Mouse (Mus musculus) erythroid progenitor cell, adult 5-6 weeks (primary cell): Measurements from ENCODE around the gene Plekha6. TPM values are rescaled to one million over a fixed set of nuclear protein-coding genes. Genes with fewer than 3 reads are reported as not detected.
"Not testable (repeated sequence)": the region's sequence is repeated elsewhere in the genome, so short reads cannot be mapped to it uniquely, and the experiment has no call there.

Source experiments
- ATAC-seq: replicated peaks from 2 replicates; pipeline ENCODE4 v1.8.0; 2016; ENCODE audit warnings: moderate number of reproducible peaks, mild to moderate bottlenecking, moderate TSS enrichment, inconsistent platforms; ENCODE audit not compliant: poor library complexity, low FRiP score, severe bottlenecking
- total RNA-seq, 2 experiments: library from RNA; stranded (forward) in 1 of 2; stranded (reverse) in 1 of 2; fragments of 150-400 nt in 1 of 2; fragments of 186-747, 209-891 nt in 1 of 2; gene quantifications; 2 replicates each; pipeline versions ENCODE4 v1.2.3 to v1.2.4; 2015 to 2017; ENCODE audit warnings: low replicate concordance in 2 of 2

Plekha6 gene
- total RNA-seq, 2 experiments from 2014 or later: not detected

DNA sequence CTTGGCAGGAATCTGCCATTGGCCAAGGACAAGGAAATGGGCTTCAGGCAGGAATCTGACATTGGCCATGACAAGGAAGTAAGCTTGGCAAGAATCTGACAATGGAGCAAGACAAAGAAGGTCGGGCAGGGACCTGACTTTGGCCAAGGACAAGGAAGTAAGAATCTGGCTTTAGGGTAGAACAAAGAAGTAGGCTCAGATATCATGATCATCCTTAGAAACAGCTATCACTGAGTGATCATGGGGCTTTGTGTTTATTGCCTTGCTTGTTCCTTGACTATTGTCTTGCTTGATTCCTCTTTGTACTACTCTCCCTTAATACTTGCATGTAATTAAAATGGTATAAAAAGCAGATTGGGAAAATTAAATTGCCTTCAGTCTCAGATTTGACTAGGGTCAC is 176.4 kb downstream of the Plekha6 start:
- ATAC-seq: not testable (repeated sequence)

DNA sequence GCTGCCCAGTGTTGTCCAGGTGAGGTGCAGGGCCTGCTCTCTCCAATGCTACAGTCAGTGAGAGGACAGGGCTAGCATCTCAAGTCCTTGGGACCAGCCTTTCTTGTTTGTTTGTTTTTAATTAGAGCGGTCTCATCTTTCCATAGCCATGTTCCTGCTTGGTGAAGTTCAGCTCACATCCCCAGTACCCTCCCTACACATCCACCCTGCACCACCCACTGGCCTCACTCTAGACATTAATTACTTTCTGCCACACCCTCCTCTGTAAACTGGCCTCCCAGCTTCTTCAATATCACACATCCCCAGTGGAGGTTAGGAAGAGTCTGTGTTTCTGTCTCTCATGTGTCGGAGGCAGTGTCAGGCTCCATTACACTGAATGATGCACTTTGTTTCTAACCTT is 180.3 kb downstream of the Plekha6 start:
- ATAC-seq: no peak

DNA sequence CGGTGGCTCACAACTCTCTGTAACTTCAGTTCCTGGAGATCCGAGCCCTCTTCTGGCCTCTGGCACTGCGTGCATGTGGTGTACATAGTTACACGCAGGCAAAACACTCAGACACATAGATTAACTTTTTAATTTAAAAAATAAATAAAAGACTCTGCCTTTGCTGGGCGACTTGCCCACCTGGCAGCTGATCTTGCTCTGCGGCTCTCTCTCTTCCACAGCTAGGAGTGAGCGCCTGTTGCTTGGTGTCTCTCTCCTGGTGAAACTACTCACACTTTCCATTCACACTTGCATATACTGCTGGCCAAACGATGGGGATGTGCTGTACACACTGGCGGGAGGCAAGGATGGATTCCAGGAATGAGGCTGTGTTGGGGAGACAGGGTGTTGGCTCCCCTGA is 182.5 kb downstream of the Plekha6 start:
- no peak for ATAC-seq

DNA sequence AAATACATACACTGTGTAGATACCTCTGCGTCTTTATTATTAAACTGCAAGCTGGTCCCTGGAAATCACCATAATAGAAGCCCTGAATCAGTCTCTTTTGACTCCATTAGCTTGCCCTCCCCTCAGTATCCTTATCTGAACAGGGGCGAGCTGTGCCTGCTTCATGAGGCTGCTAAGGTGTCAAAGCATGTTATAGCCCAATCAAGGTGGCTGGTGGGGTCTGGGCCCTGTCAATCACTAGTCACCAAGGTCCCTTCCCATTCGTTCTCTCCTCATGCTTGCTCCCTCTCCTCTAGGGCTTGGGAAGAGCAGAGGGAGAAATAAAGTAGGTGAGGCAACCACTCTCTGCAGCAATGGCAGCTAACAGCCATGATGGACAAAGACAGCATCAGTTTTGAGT is 183.2 kb downstream of the Plekha6 start:
- ATAC-seq: no peak

DNA sequence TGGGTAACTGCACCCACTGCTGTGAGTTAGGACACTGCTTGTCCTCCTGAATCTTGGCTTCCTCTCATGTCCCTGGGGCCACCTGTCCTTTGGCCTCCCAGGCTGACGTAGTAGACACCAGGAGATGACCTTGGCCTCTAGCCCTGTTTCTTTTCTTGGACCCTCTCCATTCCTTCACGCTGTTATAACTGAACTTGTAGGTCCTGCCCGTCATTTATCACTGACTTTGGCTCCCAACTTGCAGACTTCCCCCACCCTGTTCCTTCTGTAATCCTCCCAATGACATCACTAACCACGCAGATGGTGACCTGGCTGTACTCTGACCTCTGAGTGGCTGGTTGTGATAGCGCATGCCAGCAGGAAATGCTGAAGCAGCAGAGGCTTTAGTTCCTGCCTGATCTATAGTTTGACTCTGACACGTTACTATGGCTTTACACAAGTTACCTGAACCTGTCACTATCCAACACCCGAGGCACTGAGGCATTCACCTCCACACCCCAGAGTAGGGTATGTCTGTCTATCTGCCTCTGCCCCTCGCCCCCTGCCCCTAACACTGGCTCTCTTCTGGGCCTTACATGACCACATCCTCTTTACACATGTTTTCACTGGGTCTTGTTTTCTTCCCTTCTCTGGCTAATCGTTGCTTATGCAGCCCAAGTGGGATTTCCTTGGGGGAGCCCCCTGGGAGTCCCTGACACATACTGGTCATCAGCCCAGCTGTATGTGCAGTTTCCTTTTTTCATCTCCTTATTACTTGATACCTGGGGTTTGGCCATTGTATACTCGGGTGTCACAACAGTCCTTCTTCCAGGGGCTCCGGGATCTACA is 183.9 kb downstream of the Plekha6 start:
- ATAC-seq: no peak

DNA sequence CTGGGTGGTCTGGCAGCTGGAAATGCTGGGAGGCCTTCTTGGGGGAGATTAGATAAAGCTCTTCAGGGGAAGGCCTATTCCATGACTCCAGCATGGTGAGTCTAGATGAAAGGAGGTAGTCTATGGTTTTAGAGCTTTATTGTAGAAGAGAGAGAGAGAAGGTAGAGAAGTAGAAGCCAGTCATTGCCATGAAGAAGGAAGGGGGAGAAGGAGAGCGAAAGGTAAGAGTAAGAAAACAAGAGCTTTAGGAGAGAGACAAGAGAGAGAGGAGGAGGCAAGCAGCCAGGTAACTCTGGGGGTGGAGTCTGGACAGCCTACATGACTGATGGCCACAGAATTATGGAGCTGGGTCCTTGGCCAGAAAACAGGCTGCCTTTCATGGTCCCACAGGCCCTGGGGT is 186.2 kb downstream of the Plekha6 start, which contains the start of gene Ren1:
TSS of gene Ren1 (plus strand) at position 301 of the 400 bp plus-strand sequence.
- ATAC-seq: no peak

DNA sequence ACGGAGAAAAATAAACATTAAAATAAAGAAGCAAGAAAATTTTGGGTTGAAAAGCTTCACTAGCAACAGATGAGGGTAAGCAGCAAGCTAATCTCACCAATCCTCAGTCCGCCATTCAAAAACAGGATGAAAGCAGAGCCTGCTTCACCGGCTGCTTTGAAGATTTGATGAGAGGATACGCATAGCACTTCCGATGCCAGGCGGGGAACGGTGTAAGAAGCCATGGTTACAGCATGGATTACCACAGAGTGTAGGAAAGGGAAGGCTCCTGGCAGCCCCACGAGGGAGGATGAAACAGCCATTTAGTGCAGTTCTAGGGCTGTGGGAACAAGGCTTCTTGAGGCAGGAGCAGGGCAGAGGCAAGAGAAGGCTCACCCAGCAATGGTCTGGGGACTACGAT is 187.8 kb downstream of the Plekha6 start:
- ATAC-seq: no peak

Other genes starting within 250 kb of the Plekha6 start
- 92.3 and 118 TPM in 2 replicates for gene Mdm4, start 133.6 kb upstream of the Plekha6 start, total RNA-seq (2015; ENCODE audit: low replicate concordance)
- gene Mdm4, start 133.6 kb upstream of the Plekha6 start, total RNA-seq (2017; ENCODE audit: low replicate concordance): 148 and 163 TPM in 2 replicates
- 2.9 and 3.2 TPM in 2 replicates for gene Pik3c2b, start 118.5 kb upstream of the Plekha6 start, total RNA-seq (2015; ENCODE audit: low replicate concordance)
- 0.23 and 0.90 TPM in 2 replicates for gene Pik3c2b, start 118.5 kb upstream of the Plekha6 start, total RNA-seq (2017; ENCODE audit: low replicate concordance)
- 131 and 152 TPM in 2 replicates for gene Ppp1r15b, start 33.1 kb upstream of the Plekha6 start, total RNA-seq (2015; ENCODE audit: low replicate concordance)
- gene Ppp1r15b, start 33.1 kb upstream of the Plekha6 start, total RNA-seq (2017; ENCODE audit: low replicate concordance): 227 and 245 TPM in 2 replicates
- gene Golt1a, start 145.6 kb downstream of the Plekha6 start, total RNA-seq (2015; ENCODE audit: low replicate concordance): not detected in 2 replicates
- not detected in 2 replicates for gene Golt1a, start 145.6 kb downstream of the Plekha6 start, total RNA-seq (2017; ENCODE audit: low replicate concordance)
- gene Kiss1, start 157.7 kb downstream of the Plekha6 start, total RNA-seq (2015; ENCODE audit: low replicate concordance): not detected in 2 replicates
- gene Kiss1, start 157.7 kb downstream of the Plekha6 start, total RNA-seq (2017; ENCODE audit: low replicate concordance): not detected in 2 replicates
- not detected in 2 replicates for gene Ren1, start 186.3 kb downstream of the Plekha6 start, total RNA-seq (2015; ENCODE audit: low replicate concordance)
- not detected in 2 replicates for gene Ren1, start 186.3 kb downstream of the Plekha6 start, total RNA-seq (2017; ENCODE audit: low replicate concordance)
- not detected in 2 replicates for gene Etnk2, start 199.4 kb downstream of the Plekha6 start, total RNA-seq (2015; ENCODE audit: low replicate concordance)
- gene Etnk2, start 199.4 kb downstream of the Plekha6 start, total RNA-seq (2017; ENCODE audit: low replicate concordance): not detected in 2 replicates